Mouse (Mus musculus) skeletal muscle tissue, adult 2 months (tissue): Measurements from ENCODE around the gene Zfp568.

Experiments
- DNase-seq: peaks from one replicate; pipeline ENCODE4 v3.0.0-alpha.2; 2012; ENCODE audit warnings: low read depth, low spot score

Gene Zfp568

GRCm38 (mm10) chr7:29989031-29989430 is 5.3 kb downstream of the Zfp568 start:
- no peak for DNase-seq

GRCm38 (mm10) chr7:29992698-29993097 is 8.9 kb downstream of the Zfp568 start:
- DNase-seq, result no peak

GRCm38 (mm10) chr7:29993340-29993739 is 9.6 kb downstream of the Zfp568 start:
- DNase-seq, result no peak

GRCm38 (mm10) chr7:29995134-29995533 is 11.4 kb downstream of the Zfp568 start:
- no peak for DNase-seq

- no peak for DNase-seq
Observed at GRCm38 (mm10) chr7:30000601-30001000, 16.8 kb downstream of the Zfp568 start.

GRCm38 (mm10) chr7:30007601-30008000 is 23.8 kb downstream of the Zfp568 start:
- no peak for DNase-seq

GRCm38 (mm10) chr7:30008020-30008690 is 24.4 kb downstream of the Zfp568 start:
- peak; percentile 43 for DNase-seq

- DNase-seq, result peak; percentile 92
Observed at GRCm38 (mm10) chr7:30009321-30010085, 25.7 kb downstream of the Zfp568 start.

GRCm38 (mm10) chr7:30010551-30011195 is 26.9 kb downstream of the Zfp568 start:
- DNase-seq, result no peak

- DNase-seq, result peak; percentile 79
Observed at GRCm38 (mm10) chr7:30012956-30013363, 29.2 kb downstream of the Zfp568 start.

- DNase-seq, result no peak
Observed at GRCm38 (mm10) chr7:30017226-30017625, 33.5 kb downstream of the Zfp568 start.

- DNase-seq, result no peak
Observed at GRCm38 (mm10) chr7:30019543-30019942, 35.8 kb downstream of the Zfp568 start.

GRCm38 (mm10) chr7:30023324-30023723 is 39.6 kb downstream of the Zfp568 start:
- no peak for DNase-seq

GRCm38 (mm10) chr7:30023800-30024199 is 40.0 kb downstream of the Zfp568 start:
- no peak for DNase-seq

GRCm38 (mm10) chr7:30025358-30025757 is 41.6 kb downstream of the Zfp568 start:
- no peak for DNase-seq

- no peak for DNase-seq
Observed at GRCm38 (mm10) chr7:30027331-30027730, 43.6 kb downstream of the Zfp568 start.

- DNase-seq, result no peak
Observed at GRCm38 (mm10) chr7:30028572-30028971, 44.8 kb downstream of the Zfp568 start.

- no peak for DNase-seq
Observed at GRCm38 (mm10) chr7:30030677-30031076, 46.9 kb downstream of the Zfp568 start.

- no peak for DNase-seq
Observed at GRCm38 (mm10) chr7:30031379-30031778, 47.6 kb downstream of the Zfp568 start.

- no peak for DNase-seq
Observed at GRCm38 (mm10) chr7:30034331-30034730, 50.6 kb downstream of the Zfp568 start.

GRCm38 (mm10) chr7:30044354-30044753 is 60.6 kb downstream of the Zfp568 start:
- no peak for DNase-seq

GRCm38 (mm10) chr7:30048126-30048525 is 64.4 kb downstream of the Zfp568 start:
- DNase-seq, result no peak
